Mouse (Mus musculus) MEL (cell line): ENCODE measurements around the gene Nrxn3. TPM values are rescaled to one million over a fixed set of nuclear protein-coding genes. Genes with fewer than 3 reads are reported as not detected.

ENCODE experiments used
- DNase-seq: peaks from one replicate; pipeline ENCODE4 v3.0.0; 2011; ENCODE audit warnings: low read depth, low spot score
- H3K27ac ChIP-seq: 2 replicates; pipeline ENCODE4 v1.5.1; 2012; ENCODE audit warnings: low read depth, mild to moderate bottlenecking, control low read depth, low read length, moderate library complexity; ENCODE audit not compliant: control insufficient read depth
- H3K27me3 ChIP-seq, 2 experiments: fragments of 150-350 bp in 1 of 2; sonication (generic) in 1 of 2; 2 replicates each; pipeline ENCODE4 v1.6.1; 2012; ENCODE audit warnings: low read length in 2 of 2, mild to moderate bottlenecking in 2 of 2, improper control_type of control experiment in 1 of 2, moderate library complexity in 1 of 2; ENCODE audit not compliant: insufficient read depth in 2 of 2, control insufficient read depth in 1 of 2
- H3K36me3 ChIP-seq, 2 experiments: 2 replicates each; pipeline ENCODE4 v1.6.1; 2012 to 2014; ENCODE audit warnings: low read length in 2 of 2, improper control_type of control experiment in 1 of 2, inconsistent platforms in 1 of 2, mild to moderate bottlenecking in 1 of 2; ENCODE audit not compliant: insufficient read depth in 2 of 2, control insufficient read depth in 1 of 2
- H3K4me1 ChIP-seq, 2 experiments: fragments of 150-350 bp in 1 of 2; sonication (generic) in 1 of 2; 2 replicates each; pipeline ENCODE4 v1.6.1; 2012; ENCODE audit warnings: low read length in 2 of 2, improper control_type of control experiment in 1 of 2, mild to moderate bottlenecking in 1 of 2; ENCODE audit not compliant: insufficient read depth in 2 of 2, control insufficient read depth in 1 of 2
- H3K4me3 ChIP-seq, 2 experiments: fragments of 150-350 bp in 1 of 2; sonication (generic) in 1 of 2; 2 replicates each; pipeline ENCODE4 v1.5.1; 2012; ENCODE audit warnings: low read depth in 2 of 2, low read length in 2 of 2, mild to moderate bottlenecking in 2 of 2, moderate library complexity in 2 of 2, control low read depth in 1 of 2, improper control_type of control experiment in 1 of 2; ENCODE audit not compliant: control insufficient read depth in 1 of 2, insufficient read depth in 1 of 2
- H3K79me2 ChIP-seq: 2 replicates; pipeline ENCODE4 v1.6.1; 2012; ENCODE audit warnings: mild to moderate bottlenecking, low read length, moderate library complexity; ENCODE audit not compliant: control insufficient read depth, poor library complexity, insufficient read depth
- H3K9ac ChIP-seq: 2 replicates; pipeline ENCODE4 v1.6.1; 2012; ENCODE audit warnings: low read depth, mild to moderate bottlenecking, control low read depth, low read length, moderate library complexity; ENCODE audit not compliant: control insufficient read depth, poor library complexity, severe bottlenecking
- H3K9me3 ChIP-seq: fragments of 150-350 bp; sonication (generic); replicated peaks from 2 replicates; pipeline ENCODE4 v1.6.1; 2012; ENCODE audit warnings: mild to moderate bottlenecking, low read length, improper control_type of control experiment, moderate library complexity; ENCODE audit not compliant: insufficient read depth
- BHLHE40 ChIP-seq: IDR thresholded peaks from 2 replicates; pipeline ENCODE4 v1.6.1; 2012; ENCODE audit warnings: low read depth, mild to moderate bottlenecking, inconsistent platforms, low read length, improper control_type of control experiment, borderline replicate concordance
- CHD1 ChIP-seq: IDR thresholded peaks from 2 replicates; pipeline ENCODE4 v1.6.1; 2012; ENCODE audit warnings: low read depth, mild to moderate bottlenecking, inconsistent platforms, low read length, improper control_type of control experiment
- E2F4 ChIP-seq: IDR thresholded peaks from 2 replicates; pipeline ENCODE4 v1.6.1; 2011; ENCODE audit warnings: low read depth, low read length, improper control_type of control experiment, borderline replicate concordance
- ELF1 ChIP-seq: IDR thresholded peaks from 2 replicates; pipeline ENCODE4 v1.6.1; 2014; ENCODE audit warnings: low read depth, mild to moderate bottlenecking, inconsistent platforms, low read length, improper control_type of control experiment, moderate library complexity
- EP300 ChIP-seq, 2 experiments: IDR thresholded peaks; 2 replicates each; pipeline ENCODE4 v1.6.1; 2011; ENCODE audit warnings: improper control_type of control experiment in 2 of 2, low read length in 2 of 2, low read depth in 1 of 2, mild to moderate bottlenecking in 1 of 2
- ETS1 ChIP-seq: IDR thresholded peaks from 2 replicates; pipeline ENCODE4 v1.6.1; 2012; ENCODE audit warnings: low read depth, mild to moderate bottlenecking, inconsistent platforms, low read length, improper control_type of control experiment, moderate library complexity
- HCFC1 ChIP-seq: IDR thresholded peaks from 2 replicates; pipeline ENCODE4 v1.6.1; 2012; ENCODE audit warnings: low read depth, mild to moderate bottlenecking, inconsistent platforms, low read length, improper control_type of control experiment, moderate library complexity
- KAT2A ChIP-seq: conservative IDR thresholded peaks from 2 replicates; pipeline ENCODE4 v1.6.1; 2012; ENCODE audit warnings: low read depth, low read length, improper control_type of control experiment, inconsistent platforms
- MAFK ChIP-seq: IDR thresholded peaks from 2 replicates; pipeline ENCODE4 v1.6.1; 2011; ENCODE audit warnings: low read depth, mild to moderate bottlenecking, low read length, improper control_type of control experiment, borderline replicate concordance
- MAX ChIP-seq: IDR thresholded peaks from 2 replicates; pipeline ENCODE4 v1.6.1; 2011; ENCODE audit warnings: low read length, improper control_type of control experiment
- MAZ ChIP-seq: IDR thresholded peaks from 2 replicates; pipeline ENCODE4 v1.6.1; 2012; ENCODE audit warnings: low read depth, mild to moderate bottlenecking, inconsistent platforms, low read length, improper control_type of control experiment
- MYC ChIP-seq: IDR thresholded peaks from 2 replicates; pipeline ENCODE4 v1.6.1; 2011; ENCODE audit warnings: low read depth, mild to moderate bottlenecking, low read length, improper control_type of control experiment, moderate library complexity
- NELFE ChIP-seq: IDR thresholded peaks from 2 replicates; pipeline ENCODE4 v1.6.1; 2011; ENCODE audit warnings: low read depth, low read length, improper control_type of control experiment
- POLR2AphosphoS2 ChIP-seq: IDR thresholded peaks from 2 replicates; pipeline ENCODE4 v1.6.1; 2011; ENCODE audit warnings: low read length, improper control_type of control experiment
- POLR2AphosphoS5 ChIP-seq: IDR thresholded peaks from 2 replicates; pipeline ENCODE4 v1.6.1; 2012; ENCODE audit warnings: low read depth, borderline replicate concordance, mild to moderate bottlenecking, inconsistent platforms, low read length, moderate library complexity, mixed read lengths
- RCOR1 ChIP-seq: IDR thresholded peaks from 2 replicates; pipeline ENCODE4 v1.6.1; 2012; ENCODE audit warnings: low read depth, mild to moderate bottlenecking, inconsistent platforms, low read length, improper control_type of control experiment
- SMC3 ChIP-seq: IDR thresholded peaks from 2 replicates; pipeline ENCODE4 v1.6.1; 2011; ENCODE audit warnings: low read depth, low read length, improper control_type of control experiment
- TAL1 ChIP-seq: IDR thresholded peaks from 2 replicates; pipeline ENCODE4 v1.6.1; 2012; ENCODE audit warnings: mild to moderate bottlenecking, inconsistent platforms, low read length, moderate library complexity, mixed read lengths
- TBP ChIP-seq: IDR thresholded peaks from 2 replicates; pipeline ENCODE4 v1.8.0; 2011; ENCODE audit warnings: low read depth, low read length, improper control_type of control experiment
- TCF12 ChIP-seq: IDR thresholded peaks from 2 replicates; pipeline ENCODE4 v1.6.1; 2014; ENCODE audit warnings: low read depth, mild to moderate bottlenecking, inconsistent platforms, low read length, improper control_type of control experiment, moderate library complexity
- USF1 ChIP-seq: IDR thresholded peaks from 2 replicates; pipeline ENCODE4 v1.6.1; 2014; ENCODE audit warnings: low read depth, mild to moderate bottlenecking, inconsistent platforms, low read length, improper control_type of control experiment, moderate library complexity
- USF2 ChIP-seq, 2 experiments: IDR thresholded peaks; 2 replicates each; pipeline ENCODE4 v1.6.1; 2011 to 2012; ENCODE audit warnings: improper control_type of control experiment in 2 of 2, low read length in 2 of 2, borderline replicate concordance in 1 of 2, inconsistent platforms in 1 of 2, low read depth in 1 of 2, mild to moderate bottlenecking in 1 of 2; ENCODE audit not compliant: insufficient read depth in 1 of 2
- ZMIZ1 ChIP-seq: IDR thresholded peaks from 2 replicates; pipeline ENCODE4 v1.6.1; 2012; ENCODE audit warnings: low read depth, mild to moderate bottlenecking, inconsistent platforms, low read length, improper control_type of control experiment, moderate library complexity
- polyA plus RNA-seq, 2 experiments: library from polyadenylated mRNA; stranded (reverse) in 1 of 2; unstranded in 1 of 2; fragments of >175 nt in 1 of 2; fragments of >200 nt in 1 of 2; gene quantifications; 2 replicates each; pipeline versions ENCODE4 v1.2.1 to v1.2.4; 2012; ENCODE audit warnings: low replicate concordance in 2 of 2, low read depth in 1 of 2; ENCODE audit not compliant: insufficient read length in 2 of 2, insufficient read depth in 1 of 2, missing spikeins in 1 of 2
- total RNA-seq: library from RNA; depleted of rRNA; stranded (reverse); fragments of 300-350 nt; gene quantifications from 2 replicates; pipeline ENCODE4 v1.2.3, GENCODE M21; 2012

The Nrxn3 gene
- total and polyA plus RNA-seq, 3 experiments: not detected

GRCm38 (mm10) chr12:89179970-89180666, 457.4 kb downstream of the Nrxn3 start:
- no peaks in the 10 kb centered on the region for H3K4me1 ChIP-seq
- no peak overlapping the region for H3K27ac ChIP-seq
- no peaks in the 10 kb centered on the region for H3K9me3 ChIP-seq
- H3K9ac ChIP-seq: no peak overlapping the region
- no peaks in the 10 kb centered on the region for H3K27me3 ChIP-seq
- H3K79me2 ChIP-seq: no peaks in the 10 kb centered on the region
- DNase-seq: no peak
- H3K36me3 ChIP-seq: no peaks in the 10 kb centered on the region
- H3K4me3 ChIP-seq: no peak overlapping the region
- TF ChIP-seq USF1 (no peak), MYC (no peak), USF2 (IDR thresholded peaks at IDR 0.05; ENCODE audit: borderline replicate concordance in 1 of 2, insufficient read depth in 1 of 2, low read depth in 1 of 2, low read length in 2 of 2) (no peak), SMC3 (no peak), EP300 (IDR thresholded peaks at IDR 0.05; ENCODE audit: low read depth in 1 of 2, low read length in 2 of 2) (no peak), POLR2AphosphoS2 (no peak), ETS1 (no peak), NELFE (no peak), TBP (no peak), KAT2A (no peak)

GRCm38 (mm10) chr12:89181157-89181561, 458.5 kb downstream of the Nrxn3 start:
- Histone ChIP-seq H3K9ac (no peak overlapping the region), H3K9me3 (no peaks in the 10 kb centered on the region), H3K27ac (no peak overlapping the region), H3K27me3 (no peaks in the 10 kb centered on the region), H3K4me1 (no peaks in the 10 kb centered on the region), H3K36me3 (no peaks in the 10 kb centered on the region), H3K4me3 (no peak overlapping the region), H3K79me2 (no peaks in the 10 kb centered on the region)
- TF ChIP-seq BHLHE40 (no peak), ZMIZ1 (no peak), ELF1 (no peak), CHD1 (no peak), TAL1 (no peak), MAFK (no peak), E2F4 (no peak), TCF12 (no peak), MAX (no peak), NELFE (no peak), MAZ (no peak), HCFC1 (no peak), ETS1 (no peak), MYC (no peak), KAT2A (no peak), POLR2AphosphoS5 (no peak), RCOR1 (no peak), USF1 (no peak)
- DNase-seq: no peak
